Mouse (Mus musculus) liver, postnatal 0 days (tissue): ENCODE results near the gene Kdm7a. TPM values are rescaled to one million over a fixed set of nuclear protein-coding genes. Genes with fewer than 3 reads are reported as not detected.
A peak's percentile ranks its signal among the peaks of the same experiment; 100 is the strongest.

Experiments used
- ATAC-seq: fragments of 200-750 bp; cut with Nextera tagmentation; 2 replicates; pipeline ENCODE4 v1.8.0; 2017; ENCODE audit warnings: mild to moderate bottlenecking, moderate library complexity
- DNase-seq: peaks from one replicate; pipeline ENCODE4 v3.0.0-alpha.2; 2016
- H3K27ac ChIP-seq: fragments of 300-500 bp; sonication (generic); 2 replicates; pipeline ENCODE4 v1.5.1; 2014; ENCODE audit warnings: antibody characterized with exemption, moderate library complexity, mild to moderate bottlenecking, low read depth
- H3K27me3 ChIP-seq: fragments of 300-500 bp; sonication (generic); 2 replicates; pipeline ENCODE4 v1.6.1; 2014; ENCODE audit warnings: low read length, control low read depth, mixed read lengths; ENCODE audit not compliant: insufficient read depth
- H3K36me3 ChIP-seq: fragments of 300-500 bp; sonication (generic); replicated peaks from 2 replicates; pipeline ENCODE4 v1.6.1; 2014; ENCODE audit warnings: mild to moderate bottlenecking, control low read depth, low read length, moderate library complexity, mixed read lengths; ENCODE audit not compliant: insufficient read depth
- H3K4me1 ChIP-seq: fragments of 300-500 bp; sonication (generic); 2 replicates; pipeline ENCODE4 v1.6.1; 2014; ENCODE audit warnings: antibody characterized with exemption, mild to moderate bottlenecking, control low read depth; ENCODE audit not compliant: insufficient read depth
- H3K4me2 ChIP-seq: fragments of 300-500 bp; sonication (generic); 2 replicates; pipeline ENCODE4 v1.6.1; 2014; ENCODE audit warnings: low read depth, mild to moderate bottlenecking, low read length, moderate library complexity, mixed read lengths
- H3K4me3 ChIP-seq: fragments of 300-500 bp; sonication (generic); 2 replicates; pipeline ENCODE4 v1.5.1; 2014; ENCODE audit warnings: low read depth, low read length
- H3K9ac ChIP-seq: fragments of 300-500 bp; sonication (generic); replicated peaks from 2 replicates; pipeline ENCODE4 v1.6.1; 2014; ENCODE audit warnings: mild to moderate bottlenecking, moderate library complexity
- H3K9me3 ChIP-seq: fragments of 300-500 bp; sonication (generic); 2 replicates; pipeline ENCODE4 v1.6.1; 2016; ENCODE audit warnings: mild to moderate bottlenecking, control low read depth, low read length, mixed read lengths
- CTCF ChIP-seq: sonication (generic); IDR thresholded peaks from 2 replicates; pipeline ENCODE4 v1.5.1; 2016; ENCODE audit warnings: antibody characterized with exemption, low read depth
- EP300 ChIP-seq: IDR thresholded peaks from 2 replicates; pipeline ENCODE4 v1.6.1; 2016; ENCODE audit warnings: antibody characterized with exemption, low read depth, mild to moderate bottlenecking
- WGBS: fragments of 180-500 bp; shearing (Covaris S2); extraction: QIAGEN DNeasy Blood & Tissue Kit; methylation state at CpG from one replicate; pipeline ENCODE4 v1.1.7; 2014; ENCODE audit not compliant: insufficient replicate concordance; 5-methylcytosine and 5-hydroxymethylcytosine counted together
- polyA plus RNA-seq: library from polyadenylated mRNA; unstranded; fragments of >200 nt; fragmentation: Nextera tagmentation; extraction: Ambion mirVana; gene quantifications from 2 replicates; pipeline ENCODE4 v1.2.1, GENCODE M21; 2015

The Kdm7a gene
- polyA plus RNA-seq, 1 experiment from 2014 or later, result 4.2 TPM

DNA sequence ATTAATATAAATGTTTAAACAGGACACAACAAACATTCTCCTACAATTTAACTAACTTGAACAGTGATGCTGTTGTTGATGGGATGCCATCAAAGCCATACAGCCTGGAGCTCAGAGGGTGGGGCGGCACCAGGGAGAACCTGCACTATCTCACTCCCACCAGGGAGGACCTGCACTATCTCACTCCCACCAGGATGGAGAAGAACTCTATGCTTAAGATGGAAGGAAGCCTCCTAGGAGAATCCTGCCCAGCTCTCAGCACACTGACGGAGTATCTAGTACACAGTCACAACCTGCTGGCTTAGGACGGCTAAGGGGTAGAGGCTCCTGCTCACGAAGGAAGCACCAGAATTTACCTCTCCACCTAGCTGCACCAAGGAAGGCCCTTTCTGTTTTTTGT is 3.4 kb downstream of the Kdm7a start:
- Histone ChIP-seq H3K4me1 (peaks cover 20% of the 10 kb centered on the region), H3K9me3 (no peaks in the 10 kb centered on the region), H3K4me2 (peak overlapping the region; percentile 89), H3K27ac (peak overlapping the region; percentile 99), H3K4me3 (peak overlapping the region; percentile 92; the same call in 1 of the 2 replicates), H3K36me3 (no peaks in the 10 kb centered on the region), H3K9ac (peak overlapping the region; percentile 92), H3K27me3 (no peaks in the 10 kb centered on the region)
- TF ChIP-seq EP300 (peak; percentile 96), CTCF (no peak)
- WGBS, result 61% methylated on average over 4 of the region's 4 CpGs
- peak; percentile 69 for ATAC-seq
- DNase-seq, result peak; percentile 73

- Histone ChIP-seq H3K27ac (no peak overlapping the region), H3K4me2 (no peak overlapping the region), H3K27me3 (no peaks in the 10 kb centered on the region), H3K4me3 (no peak overlapping the region), H3K36me3 (no peaks in the 10 kb centered on the region), H3K9me3 (no peaks in the 10 kb centered on the region), H3K9ac (no peak overlapping the region), H3K4me1 (0 out of 2 replicates have a peak, but pooled peaks cover 2% of the 10 kb centered on the region)
- WGBS, result 87% methylated on average over 5 of the region's 5 CpGs
- ATAC-seq, result no peak
- no peak for DNase-seq
- TF ChIP-seq CTCF (no peak), EP300 (no peak)
These were observed 13.6 kb downstream of the Kdm7a start for GRCm38 (mm10) chr6:39193006-39193405.

DNA sequence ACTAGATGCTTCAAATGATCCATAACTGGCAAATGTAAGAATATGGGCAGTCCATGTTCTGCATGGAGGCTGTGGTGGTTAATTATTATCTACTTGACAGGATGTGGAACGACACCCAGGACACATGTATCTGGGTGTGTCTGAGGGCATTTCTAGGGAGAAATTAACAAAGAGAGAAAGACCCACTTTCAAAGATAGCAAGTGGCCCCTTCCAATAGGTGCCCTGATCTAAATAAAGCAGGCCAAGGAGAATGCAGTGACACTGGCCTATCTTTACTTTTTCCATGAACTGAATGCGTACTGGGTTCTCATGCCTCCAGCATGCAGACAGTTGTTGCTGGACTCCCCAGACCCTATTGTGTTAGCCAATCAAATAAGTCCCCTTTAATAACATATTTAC is 15.1 kb downstream of the Kdm7a start:
- H3K9ac ChIP-seq, result no peak overlapping the region
- H3K4me3 ChIP-seq, result no peak overlapping the region
- 43% methylated on average over 2 of the region's 2 CpGs for WGBS
- H3K27me3 ChIP-seq, result no peaks in the 10 kb centered on the region
- ATAC-seq, result peak; percentile 43; the same call in 1 of the 2 replicates
- no peak for DNase-seq
- H3K9me3 ChIP-seq, result no peaks in the 10 kb centered on the region
- TF ChIP-seq EP300 (no peak), CTCF (no peak)
- 0 out of 2 replicates have a peak, but pooled peaks cover 2% of the 10 kb centered on the region for H3K4me1 ChIP-seq
- H3K27ac ChIP-seq, result no peak overlapping the region
- H3K4me2 ChIP-seq, result no peak overlapping the region
- H3K36me3 ChIP-seq, result no peaks in the 10 kb centered on the region

DNA sequence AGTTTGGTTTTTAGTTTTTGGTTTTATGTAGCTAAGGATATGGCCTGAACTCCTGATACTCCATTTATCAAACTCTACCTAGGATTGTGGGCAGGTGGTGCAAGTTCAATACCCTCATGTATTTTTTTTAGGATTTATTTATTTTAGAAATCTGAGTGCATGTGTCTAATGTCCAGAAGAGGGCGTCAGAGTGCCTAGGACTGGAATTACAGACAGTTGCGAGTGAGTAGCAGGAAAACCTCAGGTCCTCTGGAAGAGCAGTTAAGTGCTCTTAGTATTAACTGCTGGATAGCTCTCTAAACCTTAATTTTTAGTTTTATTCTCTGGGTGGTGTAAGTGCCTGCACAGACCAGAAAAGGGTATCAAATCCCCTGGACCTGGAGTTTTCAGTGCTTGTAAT is 19.4 kb downstream of the Kdm7a start:
- Histone ChIP-seq H3K9me3 (no peaks in the 10 kb centered on the region), H3K4me2 (no peak overlapping the region), H3K27ac (no peak overlapping the region), H3K4me1 (no peaks in the 10 kb centered on the region), H3K4me3 (no peak overlapping the region), H3K36me3 (no peaks in the 10 kb centered on the region), H3K9ac (no peak overlapping the region), H3K27me3 (no peaks in the 10 kb centered on the region)
- DNase-seq (no peak), ATAC-seq (no peak)
- TF ChIP-seq EP300 (no peak), CTCF (peak; percentile 76)
- WGBS, result 28% methylated on average over 2 of the region's 2 CpGs

DNA sequence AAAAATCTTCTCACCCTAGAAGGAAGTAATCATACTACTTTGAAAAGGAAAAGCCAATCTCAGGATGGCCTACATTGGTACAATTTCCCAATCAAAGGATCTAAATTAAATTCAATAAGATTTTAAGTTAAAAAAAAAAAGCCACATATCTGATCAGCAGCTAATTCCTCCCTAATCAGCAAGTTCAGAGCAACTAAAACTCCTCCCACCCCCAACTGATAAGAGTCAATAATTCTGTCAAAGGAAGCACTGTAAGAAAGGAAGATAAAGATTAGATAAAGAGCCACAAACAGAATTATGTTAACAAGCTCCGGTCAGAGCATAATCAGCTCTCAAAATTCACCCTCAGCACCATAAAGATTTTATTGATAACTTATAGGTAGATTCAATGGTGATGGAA is 37.5 kb downstream of the Kdm7a start:
- H3K9ac ChIP-seq, result no peak overlapping the region
- 45% methylated on average over 1 of the region's 1 CpGs for WGBS
- no peak overlapping the region for H3K4me3 ChIP-seq
- no peak overlapping the region for H3K4me2 ChIP-seq
- H3K36me3 ChIP-seq, result peaks cover 48% of the 10 kb centered on the region
- no peak overlapping the region for H3K27ac ChIP-seq
- H3K4me1 ChIP-seq, result no peaks in the 10 kb centered on the region
- H3K27me3 ChIP-seq, result no peaks in the 10 kb centered on the region
- TF ChIP-seq EP300, result no peak
- TF ChIP-seq CTCF, result no peak
- ATAC-seq (no peak), DNase-seq (no peak)
- no peaks in the 10 kb centered on the region for H3K9me3 ChIP-seq

DNA sequence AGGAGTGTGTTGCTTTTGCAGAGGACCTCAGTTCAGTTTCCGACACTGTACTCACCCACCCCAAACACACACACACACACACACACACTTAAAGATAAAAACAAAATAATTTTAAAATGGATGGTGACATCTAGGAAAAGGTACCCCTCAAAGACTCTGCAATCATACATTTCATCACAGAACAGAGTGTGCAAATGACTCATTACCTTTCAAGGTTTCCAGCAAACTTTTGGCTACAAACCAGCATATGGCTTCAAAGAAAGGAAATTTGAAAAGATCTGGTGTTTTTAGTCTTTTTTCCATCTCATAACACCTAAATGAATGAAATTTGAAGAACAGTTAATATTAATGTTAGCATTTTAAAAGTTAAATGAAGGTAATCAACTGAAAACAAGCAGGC is 41.7 kb downstream of the Kdm7a start:
- no peak overlapping the region for H3K9ac ChIP-seq
- H3K4me3 ChIP-seq, result no peak overlapping the region
- H3K9me3 ChIP-seq, result no peaks in the 10 kb centered on the region
- no peak overlapping the region for H3K4me2 ChIP-seq
- H3K27me3 ChIP-seq, result no peaks in the 10 kb centered on the region
- no peak overlapping the region for H3K27ac ChIP-seq
- WGBS, result 100% methylated on average over 1 of the region's 1 CpGs
- ATAC-seq, result no peak
- DNase-seq, result no peak
- H3K4me1 ChIP-seq, result no peaks in the 10 kb centered on the region
- TF ChIP-seq EP300, result no peak
- no peak for TF ChIP-seq CTCF
- peaks cover 45% of the 10 kb centered on the region for H3K36me3 ChIP-seq

DNA sequence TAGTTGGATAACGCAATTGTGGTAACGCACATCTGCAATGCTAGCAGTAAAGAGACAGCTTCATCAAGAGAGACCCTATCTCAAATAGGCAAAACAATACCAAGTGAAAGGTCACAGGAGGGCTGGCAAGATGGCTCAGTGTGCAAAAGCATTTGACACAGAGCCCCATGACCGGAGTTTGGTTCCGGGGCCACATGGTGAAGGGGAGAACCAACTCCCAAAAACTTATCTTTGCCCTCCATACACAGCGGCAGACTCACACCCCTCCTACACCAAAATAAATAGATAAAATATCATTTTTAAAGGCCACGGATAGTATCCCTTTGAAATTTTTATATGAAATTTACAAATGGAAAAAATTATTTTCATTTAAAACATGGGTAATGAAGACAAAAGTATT is 44.6 kb downstream of the Kdm7a start:
- Histone ChIP-seq H3K9ac (no peak overlapping the region), H3K4me2 (no peak overlapping the region), H3K27ac (no peak overlapping the region), H3K27me3 (no peaks in the 10 kb centered on the region), H3K36me3 (peaks cover 31% of the 10 kb centered on the region), H3K4me3 (no peak overlapping the region), H3K4me1 (no peaks in the 10 kb centered on the region), H3K9me3 (no peaks in the 10 kb centered on the region)
- TF ChIP-seq CTCF (no peak), EP300 (no peak)
- ATAC-seq, result no peak
- 73% methylated on average over 6 of the region's 6 CpGs for WGBS
- no peak for DNase-seq
